Mouse (Mus musculus) cerebellum, adult 11-12 months (tissue): ENCODE data around the gene Sinhcaf.
"Not testable (repeated sequence)": the region's sequence is repeated elsewhere in the genome, so short reads cannot be mapped to it uniquely, and the experiment has no call there.

Experiments
- DNase-seq: peaks from one replicate; pipeline ENCODE4 v3.0.0; 2022

Gene Sinhcaf

GRCm38 (mm10) chr6:148945509-148946408, 508 bp downstream of the Sinhcaf start:
- peak; percentile 34 for DNase-seq

- peak; percentile 40 for DNase-seq
Measured at GRCm38 (mm10) chr6:148944767-148945508, 1.3 kb downstream of the Sinhcaf start.

- no peak for DNase-seq
Measured at GRCm38 (mm10) chr6:148944344-148944766, 1.9 kb downstream of the Sinhcaf start.

- DNase-seq, result no peak
Measured at GRCm38 (mm10) chr6:148943695-148944094, 2.6 kb downstream of the Sinhcaf start.

GRCm38 (mm10) chr6:148942406-148942805, 3.9 kb downstream of the Sinhcaf start:
- no peak for DNase-seq

- no peak for DNase-seq
Measured at GRCm38 (mm10) chr6:148941880-148942279, 4.4 kb downstream of the Sinhcaf start.

GRCm38 (mm10) chr6:148940383-148940782, 5.9 kb downstream of the Sinhcaf start:
- DNase-seq, result not testable (repeated sequence)

GRCm38 (mm10) chr6:148937693-148938092, 8.6 kb downstream of the Sinhcaf start:
- no peak for DNase-seq

- no peak for DNase-seq
Measured at GRCm38 (mm10) chr6:148934961-148935590, 11.2 kb downstream of the Sinhcaf start.

- no peak for DNase-seq
Measured at GRCm38 (mm10) chr6:148931281-148931680, 15.0 kb downstream of the Sinhcaf start.

GRCm38 (mm10) chr6:148918841-148919398, 27.3 kb downstream of the Sinhcaf start:
- no peak for DNase-seq

GRCm38 (mm10) chr6:148917672-148918071, 28.6 kb downstream of the Sinhcaf start:
- DNase-seq, result no peak

GRCm38 (mm10) chr6:148916817-148917216, 29.4 kb downstream of the Sinhcaf start:
- no peak for DNase-seq

- peak; percentile 6 for DNase-seq
Measured at GRCm38 (mm10) chr6:148913938-148914337, 32.3 kb downstream of the Sinhcaf start.

- DNase-seq, result not testable (repeated sequence)
Measured at GRCm38 (mm10) chr6:148911906-148912305, 34.4 kb downstream of the Sinhcaf start.

- DNase-seq, result no peak
Measured at GRCm38 (mm10) chr6:148906958-148907357, 39.3 kb downstream of the Sinhcaf start.

GRCm38 (mm10) chr6:148902728-148903127, 43.5 kb downstream of the Sinhcaf start:
- no peak for DNase-seq

GRCm38 (mm10) chr6:148896507-148896851, 49.8 kb downstream of the Sinhcaf start:
- no peak for DNase-seq

- peak; percentile 90 for DNase-seq
Measured at GRCm38 (mm10) chr6:148895773-148896506, 50.3 kb downstream of the Sinhcaf start, which contains the start of gene Caprin2. Caprin2 (minus strand) TSS chr6:148896237.

- DNase-seq, result peak; percentile 28
Measured at GRCm38 (mm10) chr6:148894888-148895772, 51.1 kb downstream of the Sinhcaf start.

GRCm38 (mm10) chr6:148873911-148874310, 72.4 kb downstream of the Sinhcaf start:
- DNase-seq, result no peak
